Mouse (Mus musculus): ENCODE measurements around the gene Olfr1380. TPM values are rescaled to one million over a fixed set of nuclear protein-coding genes. Genes with fewer than 3 reads are reported as not detected.

Olfr1380 gene
- not detected for polyA plus RNA-seq (2017; shearing (Covaris generic))

DNA sequence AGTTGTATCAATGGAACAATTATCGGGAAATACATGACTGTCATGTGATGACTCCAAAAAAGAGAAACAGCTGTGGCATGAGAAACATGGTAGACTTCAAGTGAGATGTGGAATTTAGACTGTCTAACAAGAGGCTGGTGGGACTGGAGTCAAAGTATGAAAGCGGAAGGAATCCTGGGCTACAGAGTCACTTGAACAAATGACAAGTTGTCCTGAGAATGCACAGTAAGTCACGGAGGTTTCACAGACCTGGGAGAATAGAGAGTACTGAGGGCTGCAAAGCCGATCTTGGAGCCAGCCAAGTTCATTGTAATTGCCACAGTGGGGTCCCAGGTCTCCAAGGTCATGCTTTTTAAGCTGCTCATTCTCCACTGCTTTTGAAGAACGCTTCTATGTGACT, at the start of gene Olfr1380:
Olfr1380 (plus strand) TSS at position 301 of the 400 bp plus-strand sequence.

GRCm38 (mm10) chr11:49519348-49519747, 37.3 kb upstream of the Olfr1380 start, which contains the start of gene Olfr1383:
Gene Olfr1383, plus strand, starts transcription at chr11:49519648.

DNA sequence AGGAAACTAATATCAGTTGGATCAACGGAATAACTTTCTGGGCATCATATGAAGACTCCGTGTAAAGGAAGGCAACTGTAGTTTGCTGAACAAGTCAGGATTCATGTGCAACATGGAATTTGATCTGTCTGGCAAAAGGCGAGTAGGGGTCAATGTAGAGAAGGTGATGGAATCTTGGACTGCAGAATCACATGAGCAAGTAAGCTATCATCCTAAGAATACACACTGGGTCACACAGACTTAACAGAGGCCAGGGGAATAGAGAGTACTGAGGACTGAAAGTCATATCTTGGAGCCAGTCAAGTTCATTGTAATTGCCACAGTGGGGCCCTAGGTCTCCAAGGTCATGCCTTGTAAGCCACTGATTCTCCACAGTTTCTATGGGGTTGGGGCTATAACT, 28.7 kb upstream of the Olfr1380 start, which contains the start of gene Olfr1382:
Olfr1382 (plus strand) TSS at position 301 of the 400 bp plus-strand sequence.

GRCm38 (mm10) chr11:49543149-49543548, 13.5 kb upstream of the Olfr1380 start, which contains the start of gene Olfr1381:
Gene Olfr1381, plus strand, starts transcription at chr11:49543449.

GRCm38 (mm10) chr11:49608938-49609867, 52.5 kb downstream of the Olfr1380 start, which contains the start of gene Flt4:
Gene Flt4, plus strand, starts transcription at chr11:49609263.

Other genes with a start within 250 kb of the Olfr1380 start
- gene Olfr1391, start 234.1 kb upstream of the Olfr1380 start, polyA plus RNA-seq (2017; shearing (Covaris generic)), result not detected
- gene Olfr1390, start 221.7 kb upstream of the Olfr1380 start, polyA plus RNA-seq (2017; shearing (Covaris generic)), result not detected
- gene Olfr1389, start 133.8 kb upstream of the Olfr1380 start, polyA plus RNA-seq (2017; shearing (Covaris generic)), result not detected
- 0.06 TPM for gene Olfr1388, start 120.3 kb upstream of the Olfr1380 start, polyA plus RNA-seq (2017; shearing (Covaris generic))
- not detected for gene Olfr1387, start 101.5 kb upstream of the Olfr1380 start, polyA plus RNA-seq (2017; shearing (Covaris generic))
- gene Olfr1386, start 91.8 kb upstream of the Olfr1380 start, polyA plus RNA-seq (2017; shearing (Covaris generic)), result not detected
- gene Olfr1385, start 67.8 kb upstream of the Olfr1380 start, polyA plus RNA-seq (2017; shearing (Covaris generic)), result 0.05 TPM
- not detected for gene Olfr1384, start 50.2 kb upstream of the Olfr1380 start, polyA plus RNA-seq (2017; shearing (Covaris generic))
- not detected for gene Olfr1383, start 37.2 kb upstream of the Olfr1380 start, polyA plus RNA-seq (2017; shearing (Covaris generic))
- not detected for gene Olfr1382, start 28.6 kb upstream of the Olfr1380 start, polyA plus RNA-seq (2017; shearing (Covaris generic))
- gene Olfr1381, start 13.4 kb upstream of the Olfr1380 start, polyA plus RNA-seq (2017; shearing (Covaris generic)), result not detected
- gene Flt4, start 52.4 kb downstream of the Olfr1380 start, polyA plus RNA-seq (2017; shearing (Covaris generic)), result 0.02 TPM
- 0.77 TPM for gene Scgb3a1, start 106.7 kb downstream of the Olfr1380 start, polyA plus RNA-seq (2017; shearing (Covaris generic))
- gene Cnot6, start 155.8 kb downstream of the Olfr1380 start, polyA plus RNA-seq (2017; shearing (Covaris generic)), result 90.1 TPM
- gene Gfpt2, start 237.3 kb downstream of the Olfr1380 start, polyA plus RNA-seq (2017; shearing (Covaris generic)), result 2.1 TPM